Mouse (Mus musculus) MEL (cell line): ENCODE measurements around the gene Lsamp.

ENCODE experiments used
- CTCF ChIP-seq, 3 experiments: IDR thresholded peaks in 2 of 3; conservative IDR thresholded peaks in 1 of 3; 2 replicates each; pipeline ENCODE4 v1.5.1; 2011 to 2012; ENCODE audit warnings: low read length in 3 of 3, low read depth in 2 of 3, mild to moderate bottlenecking in 2 of 3, improper control_type of control experiment in 1 of 3, inconsistent platforms in 1 of 3, mixed read lengths in 1 of 3, moderate library complexity in 1 of 3; ENCODE audit not compliant: control insufficient read depth in 1 of 3, insufficient read depth in 1 of 3, poor library complexity in 1 of 3, severe bottlenecking in 1 of 3
- ELF1 ChIP-seq: IDR thresholded peaks from 2 replicates; pipeline ENCODE4 v1.6.1; 2014; ENCODE audit warnings: low read depth, mild to moderate bottlenecking, inconsistent platforms, low read length, improper control_type of control experiment, moderate library complexity
- POLR2A ChIP-seq, 2 experiments: IDR thresholded peaks; 2 replicates each; pipeline ENCODE4 v1.6.1; 2011 to 2012; ENCODE audit warnings: low read length in 2 of 2, mild to moderate bottlenecking in 2 of 2, control low read depth in 1 of 2, improper control_type of control experiment in 1 of 2, low read depth in 1 of 2, moderate library complexity in 1 of 2; ENCODE audit not compliant: control insufficient read depth in 1 of 2, insufficient read depth in 1 of 2, poor library complexity in 1 of 2
- TBP ChIP-seq: IDR thresholded peaks from 2 replicates; pipeline ENCODE4 v1.8.0; 2011; ENCODE audit warnings: low read depth, low read length, improper control_type of control experiment
- TCF12 ChIP-seq: IDR thresholded peaks from 2 replicates; pipeline ENCODE4 v1.6.1; 2014; ENCODE audit warnings: low read depth, mild to moderate bottlenecking, inconsistent platforms, low read length, improper control_type of control experiment, moderate library complexity
- ZNF384 ChIP-seq: IDR thresholded peaks from 2 replicates; pipeline ENCODE4 v1.6.1; 2012; ENCODE audit warnings: low read depth, mild to moderate bottlenecking, inconsistent platforms, low read length, improper control_type of control experiment

- TF ChIP-seq ELF1 (no peak), TBP (no peak), CTCF (IDR thresholded peaks at IDR 0.05 in 2 of 3, conservative IDR thresholded peaks at IDR 0.05 in 1 of 3; ENCODE audit: control insufficient read depth in 1 of 3, insufficient read depth in 1 of 3, low read depth in 2 of 3, low read length in 3 of 3, poor library complexity in 1 of 3, severe bottlenecking in 1 of 3) (no peak), POLR2A (IDR thresholded peaks at IDR 0.05; ENCODE audit: control insufficient read depth in 1 of 2, insufficient read depth in 1 of 2, low read depth in 1 of 2, low read length in 2 of 2, poor library complexity in 1 of 2) (no peak), ZNF384 (no peak), TCF12 (no peak)
These were observed 989.9 kb downstream of the Lsamp start for GRCm38 (mm10) chr16:40974084-40974483.
